Mouse (Mus musculus) limb, embryonic 14.5 days (tissue): ENCODE data around the gene Gm13889. TPM values are rescaled to one million over a fixed set of nuclear protein-coding genes. Genes with fewer than 3 reads are reported as not detected.

Experiments
- ATAC-seq: fragments of 200-750 bp; cut with Nextera tagmentation; 2 replicates; pipeline ENCODE4 v1.8.0; 2017; ENCODE audit warnings: low read depth, moderate number of reproducible peaks, moderate TSS enrichment; ENCODE audit not compliant: low FRiP score
- DNase-seq: peaks from one replicate; pipeline ENCODE4 v3.0.0-alpha.2; 2015; ENCODE audit warnings: low spot score
- H3K27ac ChIP-seq: fragments of 300-500 bp; sonication (generic); replicated peaks from 2 replicates; pipeline ENCODE4 v1.5.1; 2014; ENCODE audit warnings: low read depth, mild to moderate bottlenecking, low read length, moderate library complexity, mixed read lengths
- H3K27me3 ChIP-seq: fragments of 300-500 bp; sonication (generic); 2 replicates; pipeline ENCODE4 v1.6.1; 2014; ENCODE audit warnings: low read length, mixed read lengths; ENCODE audit not compliant: control insufficient read depth, insufficient read depth
- H3K36me3 ChIP-seq: fragments of 300-500 bp; sonication (generic); 2 replicates; pipeline ENCODE4 v1.6.1; 2014; ENCODE audit warnings: mild to moderate bottlenecking, low read length, moderate library complexity, mixed read lengths; ENCODE audit not compliant: control insufficient read depth, insufficient read depth
- H3K4me1 ChIP-seq: fragments of 300-500 bp; sonication (generic); 2 replicates; pipeline ENCODE4 v1.6.1; 2014; ENCODE audit warnings: antibody characterized with exemption, low read length, mixed read lengths; ENCODE audit not compliant: control insufficient read depth, insufficient read depth
- H3K4me2 ChIP-seq: fragments of 300-500 bp; sonication (generic); replicated peaks from 2 replicates; pipeline ENCODE4 v1.6.1; 2014; ENCODE audit warnings: low read depth, mild to moderate bottlenecking, low read length, moderate library complexity; ENCODE audit not compliant: severe bottlenecking
- H3K4me3 ChIP-seq: fragments of 300-500 bp; sonication (generic); replicated peaks from 2 replicates; pipeline ENCODE4 v1.5.1; 2014; ENCODE audit warnings: low read length
- H3K9ac ChIP-seq: fragments of 300-500 bp; sonication (generic); 2 replicates; pipeline ENCODE4 v1.6.1; 2014; ENCODE audit warnings: mild to moderate bottlenecking, low read depth, low read length, moderate library complexity; ENCODE audit not compliant: severe bottlenecking
- H3K9me3 ChIP-seq: fragments of 300-500 bp; sonication (generic); 2 replicates; pipeline ENCODE4 v1.6.1; 2016; ENCODE audit warnings: low read length; ENCODE audit not compliant: control insufficient read depth
- POLR2A ChIP-seq: fragments of 200-500 bp; IDR thresholded peaks from 2 replicates; pipeline ENCODE4 v1.8.0; 2012; ENCODE audit warnings: inconsistent platforms, mild to moderate bottlenecking, moderate library complexity, borderline replicate concordance; ENCODE audit not compliant: insufficient read depth, insufficient read length; ENCODE audit errors: extremely low read depth
- WGBS: fragments of 180-500 bp; shearing (Covaris S2); extraction: QIAGEN DNeasy Blood & Tissue Kit; methylation state at CpG from one replicate; pipeline ENCODE4 v1.1.7; 2014; 5-methylcytosine and 5-hydroxymethylcytosine counted together
- polyA plus RNA-seq, 2 experiments: library from polyadenylated mRNA; depleted of rRNA in 1 of 2; stranded (reverse) in 1 of 2; unstranded in 1 of 2; fragments of >200 nt; fragmentation: Nextera tagmentation in 1 of 2; extraction: Ambion mirVana in 1 of 2; gene quantifications; 2 replicates each; pipeline versions ENCODE4 v1.2.1 to v1.2.3; 2012 to 2014

The Gm13889 gene
- polyA plus RNA-seq, 2 experiments, result 5.7 to 7.7 TPM

DNA sequence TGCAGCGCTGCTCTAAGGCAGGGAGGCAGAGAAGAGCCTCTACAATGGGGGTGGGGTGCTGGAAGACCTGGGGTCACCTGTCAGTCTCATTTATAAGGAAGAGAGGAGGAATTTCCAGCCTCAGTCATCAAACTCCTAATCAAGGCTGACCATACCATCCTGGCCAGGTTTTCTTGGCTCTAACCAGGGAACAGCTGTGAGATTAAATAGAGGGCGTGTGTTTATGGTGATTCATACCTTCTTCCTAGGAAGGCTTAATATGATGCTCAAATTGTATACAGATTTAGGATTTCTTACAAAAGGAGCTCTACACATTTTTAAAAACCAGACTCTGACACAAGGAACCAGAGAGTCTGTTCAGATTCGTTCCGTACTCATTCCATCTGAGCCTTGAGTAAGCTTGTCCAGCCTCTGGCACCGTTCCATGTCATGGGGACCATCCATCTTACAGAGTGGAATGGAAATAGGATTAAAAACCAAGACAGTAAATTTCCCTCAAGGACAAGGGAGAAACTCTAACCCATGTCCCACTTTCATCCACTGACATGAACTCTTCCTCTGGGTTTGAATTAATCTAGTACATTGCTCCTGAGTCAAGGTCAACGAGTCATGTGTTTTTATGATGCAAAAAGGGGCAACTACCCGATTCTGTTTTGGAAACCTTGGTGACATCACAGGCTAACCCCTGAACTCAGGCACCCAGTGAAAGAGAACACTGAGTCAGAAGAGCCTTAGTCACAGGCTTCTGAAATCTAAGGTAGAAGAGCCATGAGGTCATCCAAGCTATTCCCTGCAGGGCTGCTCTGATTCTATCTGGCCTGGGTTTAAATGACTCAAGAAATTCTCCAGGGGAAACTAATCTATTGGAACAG lies 22.5 kb upstream of the Gm13889 start:
- Histone ChIP-seq H3K36me3 (peaks cover 40% of the 10 kb centered on the region), H3K4me3 (no peak overlapping the region)
- 82% methylated on average over 7 of the region's 7 CpGs for WGBS

DNA sequence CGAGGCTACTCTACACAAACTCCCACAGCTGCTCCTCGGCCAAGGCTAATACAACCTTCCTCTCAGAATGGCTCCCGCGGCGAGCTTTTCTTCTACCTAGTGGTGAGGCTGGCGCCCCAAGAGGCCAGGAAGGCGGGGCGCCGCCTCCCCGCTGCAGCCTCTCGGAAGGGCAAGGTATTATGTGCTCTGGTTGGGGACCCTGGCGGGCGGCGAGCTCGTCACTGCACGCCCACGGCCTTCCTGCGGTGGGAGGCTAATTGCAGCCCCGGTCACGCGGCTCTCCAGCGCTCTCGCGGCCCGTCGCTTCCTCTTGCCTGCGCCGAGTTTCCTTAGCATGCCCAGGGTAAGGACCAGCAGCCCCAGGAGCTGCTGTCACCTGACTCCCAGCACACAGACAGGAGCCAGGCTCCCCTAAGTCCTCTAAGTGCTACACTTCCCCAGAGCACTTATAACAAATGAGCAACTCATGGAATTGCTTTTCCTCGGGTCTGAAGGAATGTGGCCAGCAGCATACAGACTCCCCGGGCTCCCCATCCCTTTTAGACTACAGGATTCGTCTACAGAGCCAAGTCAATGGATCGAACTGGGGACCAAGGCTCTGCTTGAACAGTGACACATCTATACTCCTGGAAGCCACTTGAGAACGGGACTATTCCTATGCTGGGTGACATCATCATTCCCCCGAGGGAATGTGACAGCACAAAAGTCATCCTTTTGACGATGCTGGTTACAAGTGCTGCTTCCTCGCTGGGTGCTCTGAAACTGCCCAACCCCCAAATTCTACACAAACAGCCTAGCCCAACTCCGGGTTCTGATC lies 19.6 kb upstream of the Gm13889 start:
- no peak for TF ChIP-seq POLR2A
- H3K4me1 ChIP-seq, result peaks cover 8% of the 10 kb centered on the region
- H3K9me3 ChIP-seq, result no peaks in the 10 kb centered on the region
- peak overlapping the region; percentile 40 for H3K4me3 ChIP-seq
- H3K27me3 ChIP-seq, result 0 out of 2 replicates have a peak, but pooled peaks cover 8% of the 10 kb centered on the region
- DNase-seq, result peak; percentile 49
- H3K9ac ChIP-seq, result peak overlapping the region; percentile 55
- ATAC-seq, result peak; percentile 80
- peak overlapping the region; percentile 14; the same call in 1 of the 2 replicates for H3K27ac ChIP-seq
- WGBS, result 4% methylated on average over 30 of the region's 37 CpGs
- H3K4me2 ChIP-seq, result peak overlapping the region; percentile 91
- peaks cover 20% of the 10 kb centered on the region for H3K36me3 ChIP-seq

More for the DNA sequence above, 22.5 kb upstream of the Gm13889 start:
- no peak overlapping the region for H3K9ac ChIP-seq
- ATAC-seq, result no peak
- 0 out of 2 replicates have a peak, but pooled peaks cover 8% of the 10 kb centered on the region for H3K27me3 ChIP-seq
- H3K4me1 ChIP-seq, result peaks cover 8% of the 10 kb centered on the region
- no peak overlapping the region for H3K4me2 ChIP-seq
- no peak for DNase-seq
- no peak overlapping the region for H3K27ac ChIP-seq
- no peaks in the 10 kb centered on the region for H3K9me3 ChIP-seq
- no peak for TF ChIP-seq POLR2A

DNA sequence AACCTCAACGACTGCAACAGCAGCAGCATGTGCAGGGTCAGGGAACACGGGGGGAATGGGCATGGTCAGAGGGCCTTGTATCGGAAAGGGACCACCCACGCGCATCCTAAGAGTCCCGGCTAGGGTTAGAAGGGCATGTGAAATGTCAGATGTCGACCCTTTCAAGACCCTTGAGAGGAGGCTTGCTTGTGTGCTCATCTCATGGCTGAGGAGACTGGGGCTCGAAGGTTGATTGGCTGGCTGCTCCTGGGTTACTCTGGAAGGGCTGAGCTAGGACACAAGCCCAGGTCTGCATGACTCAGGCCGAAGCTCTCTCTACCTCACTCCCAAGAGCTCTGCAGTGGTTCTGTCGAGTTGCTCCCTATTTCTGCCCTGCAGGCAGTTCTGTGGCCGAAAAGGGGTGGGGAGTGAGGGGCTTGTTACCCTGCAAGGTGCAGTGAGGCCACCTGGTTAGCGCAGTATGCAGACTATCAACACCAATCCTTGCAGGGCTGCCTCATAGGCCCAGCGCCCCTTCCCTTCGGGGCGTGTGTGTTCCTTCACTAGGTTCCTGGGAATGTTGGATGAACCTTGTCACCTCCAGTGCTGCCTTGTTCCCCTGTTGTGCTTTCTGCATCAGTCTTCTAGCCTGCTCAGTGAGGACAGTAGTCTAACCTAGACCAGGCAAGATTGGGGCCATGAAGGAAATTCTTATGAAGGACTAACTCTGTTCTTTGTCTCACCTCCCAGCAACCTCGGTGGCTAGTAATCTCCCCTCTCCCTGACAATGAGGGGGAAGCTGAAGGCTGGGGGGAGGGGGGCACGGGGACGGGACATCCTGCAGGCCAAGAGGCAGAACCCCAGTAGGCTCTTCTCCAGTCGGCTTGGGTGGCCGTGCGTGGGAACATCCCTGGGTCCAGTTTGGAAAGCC lies 18.8 kb upstream of the Gm13889 start:
- TF ChIP-seq POLR2A, result no peak
- Histone ChIP-seq H3K9me3 (no peaks in the 10 kb centered on the region), H3K36me3 (peaks cover 12% of the 10 kb centered on the region; the same call in 1 of the 2 replicates), H3K4me2 (peak overlapping the region; percentile 91), H3K9ac (peak overlapping the region; percentile 55), H3K27ac (0 out of 2 replicates have a peak overlapping the region, but pooled peaks have one; percentile 14), H3K4me3 (peak overlapping the region; percentile 40), H3K27me3 (0 out of 2 replicates have a peak, but pooled peaks cover 8% of the 10 kb centered on the region), H3K4me1 (peaks cover 8% of the 10 kb centered on the region)
- no peak for DNase-seq
- WGBS, result 18% methylated on average over 21 of the region's 21 CpGs
- ATAC-seq, result no peak; the same call in 1 of the 2 replicates

DNA sequence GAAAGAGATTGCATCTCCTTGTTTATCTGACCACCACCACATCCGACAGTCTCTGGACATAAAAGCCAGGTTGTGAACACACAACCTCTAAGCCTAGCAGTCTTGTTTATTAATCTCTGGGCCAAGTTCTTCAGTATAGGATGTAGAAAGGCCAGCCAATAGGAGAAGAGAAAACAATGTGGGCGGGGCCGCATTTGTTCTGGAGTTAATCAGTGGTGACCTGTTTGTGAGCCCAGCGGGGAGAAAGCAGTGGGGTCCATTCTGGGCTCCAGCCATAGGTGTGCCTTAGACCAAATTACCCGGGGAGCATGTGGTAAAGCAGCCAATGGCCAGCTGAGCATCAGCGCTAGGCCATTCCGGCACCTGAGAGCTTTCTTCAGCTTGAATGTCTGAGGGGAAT lies 18.0 kb upstream of the Gm13889 start:
- H3K4me1 ChIP-seq, result peaks cover 8% of the 10 kb centered on the region
- H3K9me3 ChIP-seq, result no peaks in the 10 kb centered on the region
- H3K9ac ChIP-seq, result no peak overlapping the region
- WGBS, result 33% methylated on average over 7 of the region's 7 CpGs
- no peak overlapping the region for H3K27ac ChIP-seq
- peaks cover 4% of the 10 kb centered on the region; the same call in 1 of the 2 replicates for H3K36me3 ChIP-seq
- H3K4me3 ChIP-seq, result no peak overlapping the region
- TF ChIP-seq POLR2A, result no peak
- 0 out of 2 replicates have a peak, but pooled peaks cover 8% of the 10 kb centered on the region for H3K27me3 ChIP-seq
- DNase-seq, result no peak
- ATAC-seq, result no peak
- H3K4me2 ChIP-seq, result no peak overlapping the region
